11 mouse cellular contexts compared by ENCODE assay signal in genomic region chr17:90390316-90391212, GRCm38 (mm10).
DNase-seq lines count a peak whose midpoint lies in the region; ATAC-seq and TF ChIP-seq lines count a peak whose summit lies in the region.
"Had no signal": no experiment of that assay in that cellular context is flagged by ENCODE, and none has a peak within 500 bp of the region (broad histone marks: within the 10 kb centered on the region; RNA-seq: fewer than 3 reads in every experiment).

No protein-coding gene starts in this region.

- no peaks in the 10 kb centered on the region for H3K79me2 ChIP-seq in myocyte (ENCODE audit: control insufficient read depth, insufficient read depth)

- H3K27me3 ChIP-seq in limb, embryonic 13.5 days: no peaks in the 10 kb centered on the region
- H3K27me3 ChIP-seq in limb, embryonic 10.5 days (ENCODE audit: low read depth, poor library complexity, severe bottlenecking): no peaks in the 10 kb centered on the region
- no peaks in the 10 kb centered on the region for H3K27me3 ChIP-seq in forebrain, embryonic 15.5 days
- no peaks in the 10 kb centered on the region for H3K27me3 ChIP-seq in myocyte (ENCODE audit: control insufficient read depth, insufficient read depth, insufficient read length)
- H3K27me3 ChIP-seq: heart, embryonic 15.5 days had no signal

- no peak overlapping the region for H3K4me3 ChIP-seq in limb, embryonic 13.5 days
- H3K4me3 ChIP-seq in limb, embryonic 10.5 days: no peak overlapping the region
- H3K4me3 ChIP-seq in forebrain, embryonic 15.5 days: no peak overlapping the region
- H3K4me3 ChIP-seq in myocyte: no peak overlapping the region
- H3K4me3 ChIP-seq: heart, embryonic 15.5 days had no signal

- H3K4me1 ChIP-seq in limb, embryonic 13.5 days: peaks cover 12% of the 10 kb centered on the region
- H3K4me1 ChIP-seq in limb, embryonic 10.5 days: peaks cover 4% of the 10 kb centered on the region; the same call in 1 of the 2 replicates
- H3K4me1 ChIP-seq in forebrain, embryonic 15.5 days: peaks cover 14% of the 10 kb centered on the region; the same call in 1 of the 2 replicates
- H3K4me1 ChIP-seq: heart, embryonic 15.5 days had no signal

- no peak overlapping the region for H3K27ac ChIP-seq in limb, embryonic 13.5 days
- no peak overlapping the region for H3K27ac ChIP-seq in limb, embryonic 10.5 days
- H3K27ac ChIP-seq in forebrain, embryonic 15.5 days (replicated peaks): peak overlapping the region; percentile 40; the same call in 1 of the 2 replicates
- H3K27ac ChIP-seq: heart, embryonic 15.5 days had no signal

- 35% methylated on average over 7 of the region's 7 CpGs for WGBS in limb, embryonic 13.5 days
- WGBS in limb, embryonic 10.5 days: 46% methylated on average over 7 of the region's 7 CpGs
- WGBS in forebrain, embryonic 15.5 days: 7% methylated on average over 7 of the region's 7 CpGs

- no peak for DNase-seq in limb, embryonic 10.5 days (ENCODE audit: low spot score)
- peak; percentile 45 for DNase-seq in cerebellum, adult 11-12 months
- DNase-seq in testis, postnatal 14 days (ENCODE audit: low spot score): no peak
- no peak for DNase-seq in adrenal gland, postnatal 10 days
- DNase-seq: adrenal gland, postnatal 36 days; kidney, postnatal 25 days had no signal

- TF ChIP-seq POLR2A in myocyte (IDR thresholded peaks at IDR 0.05; ENCODE audit: insufficient read length, low read depth): no peak

- H3K36me3 ChIP-seq in limb, embryonic 13.5 days: no peaks in the 10 kb centered on the region
- H3K36me3 ChIP-seq in limb, embryonic 10.5 days: no peaks in the 10 kb centered on the region
- H3K36me3 ChIP-seq in forebrain, embryonic 15.5 days: no peaks in the 10 kb centered on the region
- no peaks in the 10 kb centered on the region for H3K36me3 ChIP-seq in myocyte (ENCODE audit: control insufficient read depth, insufficient read depth)
- H3K36me3 ChIP-seq: heart, embryonic 15.5 days had no signal

- 0 out of 2 replicates have a peak overlapping the region, but pooled peaks have one; percentile 16 for H3K4me2 ChIP-seq in limb, embryonic 13.5 days (replicated peaks)
- no peak overlapping the region for H3K4me2 ChIP-seq in forebrain, embryonic 15.5 days (replicated peaks)
- H3K4me2 ChIP-seq in myocyte (ENCODE audit: low read depth): no peak overlapping the region
- H3K4me2 ChIP-seq: heart, embryonic 15.5 days had no signal

- H3K9me3 ChIP-seq in limb, embryonic 13.5 days: no peaks in the 10 kb centered on the region
- H3K9me3 ChIP-seq in limb, embryonic 10.5 days (replicated peaks): no peaks in the 10 kb centered on the region
- H3K9me3 ChIP-seq in forebrain, embryonic 15.5 days: no peaks in the 10 kb centered on the region
- H3K9me3 ChIP-seq: heart, embryonic 15.5 days had no signal

- H3K9ac ChIP-seq in limb, embryonic 13.5 days: no peak overlapping the region
- no peak overlapping the region for H3K9ac ChIP-seq in forebrain, embryonic 15.5 days (replicated peaks)
- H3K9ac ChIP-seq: heart, embryonic 15.5 days had no signal

- ATAC-seq in limb, embryonic 13.5 days (ENCODE audit: low FRiP score, low read depth): 0 out of 2 replicates have a peak, but pooled peaks have one; percentile 67
- peak; percentile 86 for ATAC-seq in forebrain, embryonic 15.5 days (replicated peaks)
- no peak for ATAC-seq in monocyte, adult 5-6 weeks (replicated peaks; ENCODE audit: insufficient number of reproducible peaks, low FRiP score, low TSS enrichment, poor library complexity, severe bottlenecking)

- H3ac ChIP-seq in myocyte (ENCODE audit: control insufficient read depth, insufficient read length): no peak overlapping the region

TF ChIP-seq in myocyte, 11 proteins besides CTCF, POLR2A, EP300 and RAD21:
- TF ChIP-seq CEBPB (IDR thresholded peaks at IDR 0.05; ENCODE audit: insufficient read depth, poor library complexity, severe bottlenecking): no peak
- TF ChIP-seq USF1 (IDR thresholded peaks at IDR 0.05; ENCODE audit: low read depth): peak; percentile 17
